Mouse (Mus musculus) forebrain, embryonic 11.5 days (tissue): ENCODE results near the gene Sorbs1. TPM values are rescaled to one million over a fixed set of nuclear protein-coding genes. Genes with fewer than 3 reads are reported as not detected.

Source experiments
- ATAC-seq: fragments of 200-750 bp; cut with Nextera tagmentation; replicated peaks from 2 replicates; pipeline ENCODE4 v1.8.0; 2017; ENCODE audit warnings: moderate TSS enrichment; ENCODE audit not compliant: low FRiP score
- DNase-seq: peaks from one replicate; pipeline ENCODE4 v3.0.0-alpha.2; 2017; ENCODE audit warnings: low spot score
- H3K27ac ChIP-seq: fragments of 300-500 bp; sonication (generic); 2 replicates; pipeline ENCODE4 v1.5.1; 2014; ENCODE audit warnings: low read depth, low read length
- H3K27me3 ChIP-seq: fragments of 300-500 bp; sonication (generic); 2 replicates; pipeline ENCODE4 v1.6.1; 2014; ENCODE audit warnings: mild to moderate bottlenecking, low read length, mixed read lengths; ENCODE audit not compliant: control insufficient read depth, insufficient read depth
- H3K36me3 ChIP-seq: fragments of 300-500 bp; sonication (generic); 2 replicates; pipeline ENCODE4 v1.6.1; 2014; ENCODE audit warnings: mild to moderate bottlenecking, low read length, moderate library complexity, mixed read lengths; ENCODE audit not compliant: control insufficient read depth, insufficient read depth
- H3K4me1 ChIP-seq: fragments of 300-500 bp; sonication (generic); replicated peaks from 2 replicates; pipeline ENCODE4 v1.6.1; 2014; ENCODE audit warnings: low read length, mixed read lengths; ENCODE audit not compliant: control insufficient read depth, insufficient read depth
- H3K4me2 ChIP-seq: fragments of 300-500 bp; sonication (generic); 2 replicates; pipeline ENCODE4 v1.6.1; 2014; ENCODE audit warnings: low read depth, mild to moderate bottlenecking, low read length, moderate library complexity, mixed read lengths; ENCODE audit not compliant: severe bottlenecking
- H3K4me3 ChIP-seq: fragments of 300-500 bp; sonication (generic); 2 replicates; pipeline ENCODE4 v1.5.1; 2014; ENCODE audit warnings: low read depth, low read length
- H3K9ac ChIP-seq: fragments of 300-500 bp; sonication (generic); 2 replicates; pipeline ENCODE4 v1.6.1; 2014; ENCODE audit warnings: low read length
- H3K9me3 ChIP-seq: fragments of 300-500 bp; sonication (generic); 2 replicates; pipeline ENCODE4 v1.6.1; 2016; ENCODE audit warnings: low read length, mixed read lengths; ENCODE audit not compliant: control insufficient read depth
- WGBS: fragments of 180-500 bp; shearing (Covaris S2); extraction: QIAGEN DNeasy Blood & Tissue Kit; methylation state at CpG from one replicate; pipeline ENCODE4 v1.1.7; 2014; 5-methylcytosine and 5-hydroxymethylcytosine counted together
- polyA plus RNA-seq: library from polyadenylated mRNA; unstranded; fragments of >200 nt; fragmentation: Nextera tagmentation; extraction: Ambion mirVana; gene quantifications from 2 replicates; pipeline ENCODE4 v1.2.1, GENCODE M21; 2014

Sorbs1 gene
- polyA plus RNA-seq, 1 experiment from 2014 or later, result 66.0 TPM

- no peaks in the 10 kb centered on the region for H3K4me1 ChIP-seq
- H3K36me3 ChIP-seq, result no peaks in the 10 kb centered on the region
- no peaks in the 10 kb centered on the region for H3K27me3 ChIP-seq
- 82% methylated on average over 9 of the region's 9 CpGs for WGBS
- DNase-seq (no peak), ATAC-seq (no peak)
- H3K9ac ChIP-seq, result no peak overlapping the region
- H3K27ac ChIP-seq, result no peak overlapping the region
- no peak overlapping the region for H3K4me3 ChIP-seq
- no peaks in the 10 kb centered on the region for H3K9me3 ChIP-seq
- H3K4me2 ChIP-seq, result no peak overlapping the region
Measured at GRCm38 (mm10) chr19:40526367-40527014, 12.9 kb upstream of the Sorbs1 start.

- Histone ChIP-seq H3K9ac (no peak overlapping the region), H3K4me3 (no peak overlapping the region), H3K4me1 (no peaks in the 10 kb centered on the region), H3K9me3 (no peaks in the 10 kb centered on the region), H3K36me3 (no peaks in the 10 kb centered on the region), H3K27ac (no peak overlapping the region), H3K27me3 (no peaks in the 10 kb centered on the region), H3K4me2 (no peak overlapping the region)
- 58% methylated on average over 8 of the region's 8 CpGs for WGBS
- DNase-seq (no peak), ATAC-seq (no peak)
Measured at GRCm38 (mm10) chr19:40523431-40524005, 9.9 kb upstream of the Sorbs1 start.

GRCm38 (mm10) chr19:40520403-40520802 lies 6.8 kb upstream of the Sorbs1 start:
- Histone ChIP-seq H3K9me3 (no peaks in the 10 kb centered on the region), H3K9ac (no peak overlapping the region), H3K4me1 (no peaks in the 10 kb centered on the region), H3K4me2 (no peak overlapping the region), H3K36me3 (no peaks in the 10 kb centered on the region), H3K4me3 (no peak overlapping the region), H3K27ac (no peak overlapping the region), H3K27me3 (no peaks in the 10 kb centered on the region)
- no peak for DNase-seq
- ATAC-seq, result no peak
- WGBS, result 86% methylated on average over 5 of the region's 5 CpGs

- Histone ChIP-seq H3K4me2 (no peak overlapping the region), H3K4me1 (no peaks in the 10 kb centered on the region), H3K36me3 (no peaks in the 10 kb centered on the region), H3K27me3 (no peaks in the 10 kb centered on the region), H3K4me3 (no peak overlapping the region), H3K9ac (no peak overlapping the region), H3K27ac (no peak overlapping the region), H3K9me3 (no peaks in the 10 kb centered on the region)
- DNase-seq (no peak), ATAC-seq (no peak)
- WGBS, result 74% methylated on average over 1 of the region's 1 CpGs
Measured at GRCm38 (mm10) chr19:40518706-40519105, 5.1 kb upstream of the Sorbs1 start.

GRCm38 (mm10) chr19:40515596-40515995 lies 2.0 kb upstream of the Sorbs1 start:
- DNase-seq (no peak), ATAC-seq (no peak)
- H3K9me3 ChIP-seq, result no peaks in the 10 kb centered on the region

GRCm38 (mm10) chr19:40514376-40514775 lies 797 bp upstream of the Sorbs1 start:
- Histone ChIP-seq H3K27ac (no peak overlapping the region), H3K4me3 (no peak overlapping the region), H3K36me3 (no peaks in the 10 kb centered on the region), H3K9me3 (no peaks in the 10 kb centered on the region), H3K4me1 (peaks cover 2% of the 10 kb centered on the region; the same call in 1 of the 2 replicates), H3K9ac (no peak overlapping the region), H3K27me3 (no peaks in the 10 kb centered on the region), H3K4me2 (no peak overlapping the region)
- no peak for DNase-seq
- no peak for ATAC-seq
- 78% methylated on average over 7 of the region's 7 CpGs for WGBS

More at GRCm38 (mm10) chr19:40515596-40515995, 2.0 kb upstream of the Sorbs1 start:
- Histone ChIP-seq H3K9ac (no peak overlapping the region), H3K36me3 (no peaks in the 10 kb centered on the region), H3K4me1 (peaks cover 2% of the 10 kb centered on the region; the same call in 1 of the 2 replicates), H3K27me3 (no peaks in the 10 kb centered on the region), H3K4me3 (no peak overlapping the region), H3K4me2 (no peak overlapping the region), H3K27ac (no peak overlapping the region)
- 90% methylated on average over 3 of the region's 3 CpGs for WGBS

- H3K4me3 ChIP-seq, result peak overlapping the region; percentile 75
- 1% methylated on average over 34 of the region's 34 CpGs for WGBS
Measured at GRCm38 (mm10) chr19:40512500-40513421, 818 bp downstream of the Sorbs1 start.

GRCm38 (mm10) chr19:40511679-40512309 lies 1.8 kb downstream of the Sorbs1 start:
- H3K9ac ChIP-seq, result peak overlapping the region; percentile 75; the same call in 1 of the 2 replicates
- no peak overlapping the region for H3K27ac ChIP-seq
- DNase-seq (no peak), ATAC-seq (no peak)
- no peaks in the 10 kb centered on the region for H3K27me3 ChIP-seq
- H3K4me3 ChIP-seq, result peak overlapping the region; percentile 75
- WGBS, result 27% methylated on average over 5 of the region's 5 CpGs
- peaks cover 2% of the 10 kb centered on the region; the same call in 1 of the 2 replicates for H3K4me1 ChIP-seq
- H3K4me2 ChIP-seq, result peak overlapping the region; percentile 88; the same call in 1 of the 2 replicates
- no peaks in the 10 kb centered on the region for H3K9me3 ChIP-seq
- no peaks in the 10 kb centered on the region for H3K36me3 ChIP-seq

More at GRCm38 (mm10) chr19:40512500-40513421, 818 bp downstream of the Sorbs1 start:
- H3K9me3 ChIP-seq, result no peaks in the 10 kb centered on the region
- H3K27ac ChIP-seq, result peak overlapping the region; percentile 87
- H3K9ac ChIP-seq, result peak overlapping the region; percentile 75
- no peak for DNase-seq
- H3K4me2 ChIP-seq, result peak overlapping the region; percentile 88
- ATAC-seq, result peak; percentile 49
- H3K27me3 ChIP-seq, result no peaks in the 10 kb centered on the region
- no peaks in the 10 kb centered on the region for H3K36me3 ChIP-seq
- peaks cover 2% of the 10 kb centered on the region; the same call in 1 of the 2 replicates for H3K4me1 ChIP-seq
